Mouse (Mus musculus) gastrocnemius, postnatal 25 days (tissue): Measurements from ENCODE around the gene Rbfox1. TPM values are rescaled to one million over a fixed set of nuclear protein-coding genes. Genes with fewer than 3 reads are reported as not detected.

ENCODE experiments used
- DNase-seq: peaks from one replicate; pipeline ENCODE4 v3.0.0; 2022
- total RNA-seq, 2 experiments: library from RNA; stranded (reverse); gene quantifications; 1 replicate in 1 of 2; 2 replicates in 1 of 2; pipeline ENCODE4 v1.2.3; 2021

Gene Rbfox1
- total RNA-seq, 2 experiments from 2014 or later, result 146 to 174 TPM

DNA sequence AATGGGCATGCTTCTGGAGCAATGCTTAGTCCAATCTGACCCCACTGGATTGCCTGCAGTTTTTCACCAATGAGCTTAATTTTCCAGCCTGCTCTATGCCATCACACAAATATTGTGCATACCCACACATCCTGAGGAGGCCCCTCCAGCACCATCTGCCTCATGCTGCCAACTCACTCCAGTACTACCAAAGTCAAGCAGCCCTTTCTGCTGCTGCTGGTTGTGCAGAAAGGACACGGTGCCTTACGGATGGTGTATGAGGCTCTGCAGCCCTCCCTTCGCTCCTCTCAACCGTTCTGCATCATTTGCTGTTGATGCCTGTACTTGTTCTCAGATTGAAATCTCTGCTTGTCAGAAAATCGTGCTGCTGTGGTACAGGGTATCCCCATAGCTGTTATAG, 468.0 kb downstream of the Rbfox1 start:
- no peak for DNase-seq

DNA sequence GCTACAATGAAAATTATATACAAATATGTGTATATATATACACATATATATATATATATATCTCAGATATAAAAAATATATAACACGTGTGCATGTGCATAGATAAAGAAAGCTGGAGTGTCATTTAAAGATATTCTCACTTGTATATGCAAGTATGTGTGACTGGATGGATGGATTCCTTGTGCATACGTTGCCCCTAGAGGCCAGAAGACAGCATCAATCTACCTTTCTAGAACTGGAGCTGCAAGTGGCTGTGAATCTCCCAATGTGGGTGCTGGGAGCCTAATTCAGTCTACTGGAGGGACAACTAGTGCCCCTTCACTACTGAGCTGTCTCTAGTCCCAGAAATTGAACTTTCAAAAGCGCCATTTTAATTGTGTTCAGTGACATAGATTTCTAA, 471.8 kb downstream of the Rbfox1 start:
- DNase-seq, result no peak

DNA sequence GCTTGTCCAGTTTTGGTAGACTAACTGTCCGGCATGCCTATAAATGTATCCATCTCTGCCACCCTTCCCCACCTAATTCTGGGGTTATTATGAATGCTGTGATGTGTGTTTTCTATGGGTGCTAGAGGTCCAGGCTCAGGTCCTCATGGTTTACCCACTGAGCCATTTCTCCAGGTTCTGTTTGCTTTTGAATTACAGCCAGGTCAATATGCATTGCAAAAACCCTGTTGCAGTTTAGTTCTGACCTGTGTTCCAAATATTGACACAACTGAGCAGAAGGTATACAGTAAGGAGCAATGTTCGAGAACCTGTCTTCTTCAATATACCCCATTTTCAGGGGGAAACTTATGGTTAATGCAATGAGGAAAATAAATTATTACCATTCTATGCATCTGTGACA, 480.6 kb downstream of the Rbfox1 start:
- no peak for DNase-seq

GRCm38 (mm10) chr16:6366649-6367048, 481.5 kb downstream of the Rbfox1 start:
- no peak for DNase-seq

GRCm38 (mm10) chr16:6380924-6381323, 495.8 kb downstream of the Rbfox1 start:
- DNase-seq, result no peak

- DNase-seq, result no peak
These were observed 496.4 kb downstream of the Rbfox1 start for GRCm38 (mm10) chr16:6381572-6381971.

DNA sequence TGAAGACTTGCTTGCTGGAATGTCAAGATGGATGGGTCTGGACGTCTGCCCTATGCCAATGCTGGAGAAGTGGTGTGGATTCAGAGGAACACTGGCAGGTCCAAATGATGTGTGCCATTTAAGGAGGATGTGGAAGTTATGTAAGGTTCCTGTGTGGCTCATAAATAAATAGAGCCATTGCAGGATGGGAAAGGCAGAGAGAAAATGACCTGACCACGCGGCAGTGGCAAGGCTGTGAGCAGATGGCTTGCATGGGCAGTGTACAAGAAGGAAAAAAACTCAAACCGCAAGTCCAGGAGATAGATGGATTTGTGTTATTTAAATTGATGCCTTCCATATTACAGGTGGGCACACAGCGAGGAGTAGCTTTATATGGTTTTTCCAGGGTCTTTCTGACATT, 497.6 kb downstream of the Rbfox1 start:
- no peak for DNase-seq

DNA sequence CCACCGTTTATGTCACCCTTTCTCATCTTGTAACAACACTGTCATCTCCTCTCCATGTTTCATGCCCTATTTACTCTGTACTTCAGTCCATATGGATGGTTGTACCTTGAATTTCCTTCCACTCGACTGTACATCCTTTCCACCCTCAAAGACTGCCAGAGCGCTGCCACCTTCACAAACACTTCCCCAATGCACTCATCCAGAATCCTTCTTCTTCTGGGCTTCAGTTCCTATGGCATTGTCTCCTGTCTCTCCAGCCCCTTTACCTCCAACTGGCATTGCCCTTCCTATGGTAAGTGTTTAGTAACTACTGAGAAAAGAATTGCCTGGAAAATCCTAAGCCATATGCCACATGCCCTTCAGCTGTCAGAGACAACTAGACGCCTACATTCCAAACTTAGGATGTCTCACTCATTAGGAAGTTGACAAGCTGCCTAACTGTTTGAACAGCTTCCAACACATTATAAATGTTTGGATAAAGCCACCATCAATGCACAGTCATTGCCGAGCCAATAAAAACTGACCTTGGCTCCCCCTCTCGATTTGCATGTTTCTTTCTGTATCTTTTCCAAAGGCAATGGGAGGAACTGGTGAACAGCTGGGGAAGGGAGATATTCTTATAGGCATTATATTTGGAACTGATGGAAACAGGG, 505.2 kb downstream of the Rbfox1 start:
- DNase-seq, result no peak

- DNase-seq, result no peak
These were observed 511.7 kb downstream of the Rbfox1 start for GRCm38 (mm10) chr16:6396676-6397409.

GRCm38 (mm10) chr16:6397635-6398034, 512.5 kb downstream of the Rbfox1 start:
- no peak for DNase-seq

- no peak for DNase-seq
These were observed 517.7 kb downstream of the Rbfox1 start for GRCm38 (mm10) chr16:6402816-6403215.

GRCm38 (mm10) chr16:6414846-6415245, 529.7 kb downstream of the Rbfox1 start:
- DNase-seq, result no peak

- DNase-seq, result no peak
These were observed 536.5 kb downstream of the Rbfox1 start for GRCm38 (mm10) chr16:6421623-6422145.

DNA sequence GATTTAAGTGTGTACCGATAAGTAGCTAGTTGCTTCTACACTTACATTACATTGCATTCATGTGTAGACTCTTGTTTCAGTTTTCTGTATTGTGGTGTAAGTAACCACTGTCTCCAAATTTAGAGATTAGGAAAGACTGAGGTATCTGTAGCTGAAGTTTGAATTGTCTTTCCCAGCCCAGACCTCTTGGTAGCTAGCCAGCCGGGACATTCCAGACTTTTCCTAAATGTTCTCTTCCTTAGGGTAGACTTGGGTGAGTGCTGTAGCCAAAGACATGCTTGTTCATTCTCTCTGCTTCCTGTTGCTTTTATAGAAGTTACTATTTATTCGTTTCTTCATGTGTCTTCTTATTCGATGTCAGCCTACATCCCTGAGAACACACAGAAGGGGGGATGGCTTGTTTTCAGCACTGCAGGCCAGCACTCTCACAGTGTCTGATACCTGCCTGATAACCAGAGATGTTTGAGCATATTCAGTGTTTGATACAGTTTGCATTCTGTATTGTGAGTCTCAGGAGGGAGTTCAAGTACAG, 538.8 kb downstream of the Rbfox1 start:
- no peak for DNase-seq

GRCm38 (mm10) chr16:6424738-6425137, 539.6 kb downstream of the Rbfox1 start:
- no peak for DNase-seq

DNA sequence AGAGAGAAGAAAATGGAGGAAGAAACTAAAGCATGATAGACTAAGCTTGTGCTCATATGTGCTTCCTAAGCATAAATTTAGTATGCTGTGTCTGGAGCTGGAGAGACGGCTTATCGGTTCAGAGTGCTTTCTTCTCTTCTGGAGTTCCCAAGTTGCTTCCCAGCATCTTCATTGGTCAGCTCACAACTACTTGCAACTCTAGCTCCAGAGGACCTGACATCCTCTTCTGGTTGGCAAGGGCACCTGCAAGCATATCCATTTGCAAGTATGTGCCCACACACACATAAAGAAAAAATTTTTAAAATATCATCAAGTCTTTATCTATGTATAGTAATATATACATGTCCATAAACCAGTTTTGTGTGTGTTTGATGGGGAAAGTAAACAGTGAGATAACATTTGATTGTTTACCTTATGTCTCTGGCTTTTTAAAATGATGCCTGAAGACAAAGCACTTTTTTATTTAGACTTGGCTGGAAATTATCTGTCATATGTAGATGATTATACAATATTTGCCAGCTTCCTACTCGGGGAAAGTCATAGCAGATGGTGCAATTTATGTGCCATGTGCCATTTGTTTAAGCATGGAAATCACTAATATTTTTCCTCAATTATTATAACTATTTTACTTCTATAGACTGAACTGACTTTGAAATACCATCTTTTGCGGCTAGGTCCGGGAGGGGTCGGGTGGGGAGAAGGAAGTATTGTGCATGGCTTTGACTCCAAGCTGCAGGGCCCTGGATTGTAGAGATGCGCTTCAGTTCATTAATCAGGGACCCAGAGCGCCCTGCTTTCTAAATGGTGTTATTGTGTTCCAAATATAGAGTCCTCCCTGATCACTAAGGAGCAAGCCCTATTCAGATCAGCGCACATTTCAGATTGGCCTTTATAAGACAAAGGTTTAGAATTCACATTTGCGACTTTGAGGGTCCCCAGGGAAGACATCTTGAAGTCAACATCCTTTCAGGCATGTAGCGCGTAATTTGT, 542.4 kb downstream of the Rbfox1 start:
- DNase-seq, result no peak

GRCm38 (mm10) chr16:6430981-6431380, 545.8 kb downstream of the Rbfox1 start:
- DNase-seq, result no peak

DNA sequence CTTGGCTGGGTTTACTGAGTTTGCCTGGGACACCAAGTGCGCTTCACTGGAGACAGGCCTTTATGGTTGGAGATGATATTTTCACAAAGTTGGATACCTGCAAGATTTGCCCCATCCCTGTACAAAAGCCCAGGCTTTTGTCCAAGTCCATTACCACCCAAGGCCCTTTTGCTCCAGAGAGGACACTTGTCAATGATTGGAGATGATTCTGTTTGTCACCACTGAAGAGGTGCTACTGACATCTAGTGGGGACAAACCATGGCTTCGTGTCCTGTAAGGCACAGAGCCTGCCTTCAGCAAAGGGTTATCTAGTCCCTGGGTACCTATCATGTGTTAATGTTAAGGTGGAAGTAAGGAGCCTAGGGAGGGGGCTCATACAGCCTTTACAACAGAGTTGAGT, 551.3 kb downstream of the Rbfox1 start:
- no peak for DNase-seq

- DNase-seq, result no peak
These were observed 563.1 kb downstream of the Rbfox1 start for GRCm38 (mm10) chr16:6448250-6448649.

- no peak for DNase-seq
These were observed 570.2 kb downstream of the Rbfox1 start for GRCm38 (mm10) chr16:6455349-6455748.

GRCm38 (mm10) chr16:6479094-6479590, 594.0 kb downstream of the Rbfox1 start:
- no peak for DNase-seq
